Mouse (Mus musculus) cerebellum, adult 11-12 months (tissue): ENCODE measurements around the gene Camkmt.

Experiments used
- DNase-seq: peaks from one replicate; pipeline ENCODE4 v3.0.0; 2022

Camkmt gene

GRCm38 (mm10) chr17:85507089-85507460, 416.7 kb downstream of the Camkmt start:
- DNase-seq: no peak
